Mouse (Mus musculus) forelimb bud, embryonic 11.5 days (tissue): ENCODE results near the gene Cd300ld5.
"Not testable (repeated sequence)": the region's sequence is repeated elsewhere in the genome, so short reads cannot be mapped to it uniquely, and the experiment has no call there.

Source experiments
- DNase-seq: peaks from one replicate; pipeline ENCODE4 v3.0.0-alpha.2; 2012; ENCODE audit warnings: low read depth, low spot score

Cd300ld5 gene

DNA sequence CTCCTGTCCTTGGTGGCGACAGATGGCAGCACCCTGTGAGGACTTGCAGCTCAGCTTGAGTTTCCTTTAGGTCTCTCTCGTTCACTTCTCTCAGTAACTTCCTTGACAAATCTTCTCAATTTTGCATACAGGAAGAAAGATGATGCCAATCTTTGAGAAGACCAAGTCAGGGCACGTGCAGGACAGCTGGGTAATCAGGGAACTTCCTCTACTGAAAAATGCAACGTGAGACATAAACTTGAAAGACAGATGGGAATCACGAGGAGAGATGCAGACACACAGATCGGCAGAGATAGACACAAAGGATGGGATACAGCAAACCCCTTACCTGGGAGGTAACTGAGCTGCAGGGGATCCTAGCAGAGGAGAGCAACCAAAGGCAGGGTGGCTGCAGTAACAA is at the start of gene Cd300ld5:
Gene Cd300ld5 (minus strand): TSS at position 101 of the 400 bp plus-strand sequence.
- DNase-seq = not testable (repeated sequence)

DNA sequence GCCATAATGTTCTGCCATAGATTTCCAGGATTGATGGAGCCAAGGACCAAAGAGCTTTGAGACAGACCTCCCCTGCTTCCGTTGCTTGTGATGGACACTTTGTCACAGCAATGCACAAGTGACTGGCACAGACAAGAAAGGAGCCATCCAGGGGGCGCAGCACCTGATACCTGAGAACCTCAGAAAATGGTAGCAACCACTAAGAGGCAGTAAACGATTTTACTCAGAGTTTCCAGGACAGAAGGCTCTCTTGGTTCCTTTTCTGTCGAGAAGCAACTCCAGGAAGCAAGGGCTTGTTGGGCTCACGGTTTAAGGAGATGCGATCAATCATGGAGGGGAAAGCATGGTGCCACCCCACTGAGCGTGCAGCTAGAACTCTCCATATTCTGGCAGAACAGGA is 48.6 kb upstream of the Cd300ld5 start:
- DNase-seq = no peak

- DNase-seq = no peak
Measured at GRCm38 (mm10) chr11:115085064-115085463, 47.5 kb upstream of the Cd300ld5 start.

DNA sequence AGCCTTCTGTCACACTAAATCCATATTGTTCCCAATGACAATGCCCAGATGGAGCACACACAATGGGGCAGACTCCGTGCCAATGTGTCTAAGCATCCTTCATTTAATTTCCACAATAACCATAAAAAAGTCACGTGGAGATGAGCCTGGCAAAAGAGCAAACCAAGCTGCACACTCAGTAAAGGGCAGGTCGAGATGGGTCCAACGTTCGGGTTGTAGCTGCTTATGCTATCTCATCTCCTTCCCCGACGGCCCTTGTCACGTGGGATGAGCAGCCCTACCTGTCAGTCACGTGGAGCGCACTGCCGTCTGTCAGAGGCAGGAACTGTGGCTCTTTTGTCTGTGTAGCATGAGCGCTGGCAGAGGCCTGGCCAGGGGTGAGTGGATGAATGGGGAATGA is 47.0 kb upstream of the Cd300ld5 start:
- no peak for DNase-seq

GRCm38 (mm10) chr11:115083376-115084139 is 46.0 kb upstream of the Cd300ld5 start:
- DNase-seq = peak; percentile 81

GRCm38 (mm10) chr11:115082196-115082595 is 44.6 kb upstream of the Cd300ld5 start:
- no peak for DNase-seq

GRCm38 (mm10) chr11:115081373-115081772 is 43.8 kb upstream of the Cd300ld5 start:
- no peak for DNase-seq

- peak; percentile 65 for DNase-seq
Measured at GRCm38 (mm10) chr11:115080886-115081285, 43.3 kb upstream of the Cd300ld5 start.

GRCm38 (mm10) chr11:115078680-115079079 is 41.1 kb upstream of the Cd300ld5 start:
- DNase-seq = no peak

- DNase-seq = no peak
Measured at GRCm38 (mm10) chr11:115077436-115077835, 39.9 kb upstream of the Cd300ld5 start.

- no peak for DNase-seq
Measured at GRCm38 (mm10) chr11:115075859-115076258, 38.3 kb upstream of the Cd300ld5 start.

DNA sequence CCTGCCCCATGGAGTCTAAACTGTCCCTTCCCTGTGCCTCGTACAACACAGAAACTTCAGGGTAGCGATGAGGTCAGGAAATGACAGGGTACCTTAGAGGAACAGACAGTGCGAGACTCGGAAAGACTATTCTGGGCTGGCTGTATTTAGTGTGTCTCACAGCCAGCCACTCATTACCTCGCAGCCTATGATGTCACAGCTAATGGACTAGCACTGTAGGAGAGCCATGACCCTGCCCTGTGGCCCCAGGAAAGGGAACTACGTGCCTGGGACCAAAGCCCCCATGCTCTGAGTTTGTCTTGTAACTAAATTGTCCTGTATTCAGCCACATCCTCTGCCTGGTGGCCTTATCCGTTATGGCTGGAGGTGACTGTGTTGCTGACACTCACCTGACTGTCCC is 37.8 kb upstream of the Cd300ld5 start:
- no peak for DNase-seq

DNA sequence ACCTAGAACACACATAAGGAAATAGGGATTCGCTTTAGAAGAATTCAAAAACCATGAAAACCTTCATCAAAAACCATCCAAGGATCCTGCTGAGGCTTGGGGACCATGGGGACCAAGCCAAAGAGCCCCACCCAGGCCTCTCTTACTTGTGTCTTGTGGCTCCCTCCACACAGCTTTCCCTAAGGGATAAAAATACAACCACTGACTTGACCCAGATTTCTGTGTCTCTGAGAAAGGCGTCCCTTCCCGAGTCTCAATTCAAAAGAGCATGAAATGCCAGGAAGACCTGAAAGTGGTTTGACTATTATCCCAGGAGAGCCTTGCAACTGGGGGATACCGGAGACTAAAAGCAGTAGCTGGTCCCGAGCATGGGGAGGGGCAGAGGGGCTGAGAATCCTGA is 35.4 kb upstream of the Cd300ld5 start:
- DNase-seq = no peak

GRCm38 (mm10) chr11:115071631-115072294 is 34.2 kb upstream of the Cd300ld5 start:
- DNase-seq = no peak

DNA sequence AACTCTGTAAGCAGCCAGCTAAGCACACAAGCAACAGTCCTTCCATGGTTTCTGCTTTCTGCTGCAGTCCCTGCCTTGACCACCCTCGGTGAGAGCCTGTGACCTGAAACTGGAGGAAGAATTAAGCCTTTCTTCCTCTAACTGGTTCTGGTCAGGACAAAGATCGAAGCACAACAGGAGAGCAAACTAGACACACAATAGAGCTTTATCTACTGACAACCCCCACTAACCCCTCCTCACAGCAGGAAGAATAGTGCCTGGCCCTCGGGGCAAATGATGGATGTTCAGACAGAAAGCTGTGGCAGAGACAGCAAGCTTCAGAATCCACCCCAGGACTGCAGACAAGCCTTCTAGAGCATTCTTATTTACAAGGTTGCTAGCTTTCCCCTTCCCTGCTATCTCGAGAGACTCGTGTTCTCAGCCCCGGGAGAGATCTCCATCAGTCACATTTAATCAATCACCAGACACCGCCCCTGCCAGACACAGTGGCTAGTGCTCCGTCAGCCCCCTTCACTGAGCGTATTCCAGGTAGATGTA is 33.5 kb upstream of the Cd300ld5 start:
- DNase-seq = no peak

DNA sequence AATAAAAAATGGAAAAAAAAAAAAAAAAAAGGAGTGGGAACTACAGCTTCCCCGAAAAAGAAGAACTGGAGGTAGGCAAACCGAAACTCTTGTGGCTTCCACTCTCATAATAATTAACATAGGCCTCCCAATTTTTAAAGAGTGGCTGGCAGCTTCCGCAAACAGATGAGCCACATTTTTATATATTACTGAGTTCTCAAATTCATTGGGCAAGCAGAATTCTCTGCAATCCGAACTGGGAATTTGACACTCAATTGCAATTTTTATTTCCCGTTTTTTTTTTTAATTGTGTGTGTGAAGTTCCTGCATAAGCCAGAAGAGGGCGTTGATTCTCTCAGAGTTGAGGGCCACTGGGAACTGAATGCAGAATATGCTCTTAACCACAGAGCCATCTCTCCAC is 29.2 kb upstream of the Cd300ld5 start:
- DNase-seq = no peak

DNA sequence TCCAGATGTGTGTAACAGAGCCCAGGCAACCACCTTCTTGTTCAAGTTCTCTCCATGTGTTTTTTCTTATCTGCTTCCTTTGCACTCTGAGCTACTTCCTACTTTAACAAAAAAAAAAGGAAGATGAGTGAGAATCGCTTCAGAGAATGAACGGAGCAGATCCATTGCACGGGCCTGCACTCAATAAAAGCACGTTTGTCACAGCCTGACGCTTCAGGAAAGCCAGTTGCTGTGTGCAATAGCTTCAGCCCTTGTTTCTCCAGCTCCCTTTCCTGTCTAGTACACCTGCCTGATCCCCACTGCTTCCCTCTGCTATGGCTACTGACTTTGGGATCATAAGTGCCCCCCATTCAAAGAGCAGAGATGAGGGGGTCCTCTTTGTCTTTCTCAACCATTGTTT is 24.5 kb upstream of the Cd300ld5 start, which contains the start of gene Cd300e:
Gene Cd300e (minus strand): TSS at position 101 of the 400 bp plus-strand sequence.
- DNase-seq = no peak

DNA sequence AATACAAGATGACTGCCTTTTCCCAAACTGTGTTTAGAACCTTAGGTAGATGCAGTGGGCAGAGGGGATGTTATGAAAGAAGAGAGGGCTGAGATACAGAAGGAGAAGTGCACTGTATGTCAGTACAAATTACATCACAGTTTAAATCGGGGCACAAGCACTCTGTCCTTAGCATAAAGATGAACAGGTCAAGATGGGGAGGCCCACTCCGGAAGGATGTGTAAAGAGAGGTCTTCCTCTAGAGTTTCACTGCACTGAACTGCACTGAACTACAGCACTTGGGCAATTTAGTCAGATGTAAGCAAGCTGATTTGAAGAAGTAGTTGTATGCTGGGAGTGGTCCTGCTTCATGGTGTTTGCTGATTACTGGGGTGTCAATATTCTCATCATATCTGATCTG is 22.2 kb upstream of the Cd300ld5 start:
- no peak for DNase-seq

- no peak for DNase-seq
Measured at GRCm38 (mm10) chr11:115058701-115059100, 21.1 kb upstream of the Cd300ld5 start.

DNA sequence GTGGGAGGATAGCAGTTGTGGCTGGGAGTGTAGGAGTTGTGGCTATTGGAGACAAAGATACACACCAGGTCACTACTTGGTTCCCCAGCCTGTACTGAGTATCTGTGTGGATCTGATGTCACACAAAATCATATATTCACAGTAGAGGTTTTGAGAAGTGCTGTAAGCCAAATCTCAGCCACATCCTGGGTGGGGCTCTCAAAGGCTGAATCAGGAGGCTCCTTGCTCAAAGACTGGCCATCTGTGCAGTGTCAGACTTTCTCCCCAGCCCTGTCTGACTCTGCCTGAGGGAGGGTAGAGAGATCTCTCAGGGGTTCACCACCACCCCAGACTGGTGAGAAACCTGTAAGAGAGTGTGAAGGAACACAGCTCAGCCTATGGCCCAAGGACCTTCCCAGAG is 17.0 kb upstream of the Cd300ld5 start:
- DNase-seq = no peak

- no peak for DNase-seq
Measured at GRCm38 (mm10) chr11:115052991-115053390, 15.4 kb upstream of the Cd300ld5 start.

DNA sequence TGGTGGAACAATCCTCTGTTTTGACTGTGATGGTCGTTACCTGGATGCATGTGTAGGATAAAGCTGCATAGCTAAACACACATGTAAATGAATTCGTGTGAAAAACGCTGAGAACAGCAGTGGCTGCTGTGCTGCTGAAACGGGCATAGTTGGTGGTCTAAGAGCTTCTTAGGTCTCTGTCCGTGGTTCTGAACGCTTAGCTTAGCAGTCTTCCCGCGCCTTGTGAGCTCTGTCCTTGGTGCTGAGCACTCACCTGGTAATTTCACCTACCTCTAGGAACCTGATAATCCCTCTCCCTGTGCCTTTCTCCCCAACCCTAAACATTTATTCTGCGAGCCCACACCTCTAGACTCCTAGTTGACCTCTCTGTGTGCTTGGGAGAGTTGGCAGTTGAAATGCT is 14.6 kb upstream of the Cd300ld5 start:
- peak; percentile 88 for DNase-seq
